Mouse (Mus musculus) T-helper 17 cell (primary cell): ENCODE measurements around the gene Cx3cr1.

Source experiments
- in situ Hi-C, 2 experiments: fragments of 300-600 bp; cut with MboI, MseI; formaldehyde crosslinking; loops; 1 replicate in 1 of 2; 2 replicates in 1 of 2; pipeline ENCODE4 v1.15.1; 2025; ENCODE audit warnings: high pct_unique_total_duplicates in 2 of 2

The Cx3cr1 gene

GRCm38 (mm10) chr9:119908708-119909107 is 161.0 kb downstream of the Cx3cr1 start:
- in situ Hi-C loops: no loop called here

GRCm38 (mm10) chr9:119902410-119903151 is 167.1 kb downstream of the Cx3cr1 start:
- in situ Hi-C loops: no loop called here

DNA sequence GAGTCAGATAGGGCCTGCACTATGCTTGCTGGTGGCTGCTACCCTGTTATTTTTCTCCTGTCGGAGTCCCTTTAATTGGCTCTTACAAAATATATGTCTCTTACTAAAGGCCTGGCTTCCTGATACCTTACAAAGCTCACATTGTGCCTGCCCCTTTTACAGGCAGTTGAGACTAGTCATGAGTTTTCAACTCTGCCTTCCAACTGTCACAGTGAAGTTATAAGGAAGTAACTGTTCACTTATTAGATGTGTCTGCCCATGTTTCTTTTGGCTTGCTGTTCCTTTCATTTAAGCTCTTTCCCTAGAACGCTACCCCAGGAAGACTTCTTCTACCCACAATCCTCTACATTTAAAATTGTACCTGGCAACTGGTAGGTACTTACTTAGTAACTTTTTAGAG is 170.2 kb downstream of the Cx3cr1 start:
- in situ Hi-C loops: loop anchor here in 1 of 2 experiments (5.0 kb wide), 1 partner anchor 38 kb away; the partner anchor contains the start of genes Gorasp1 and Ttc21a

DNA sequence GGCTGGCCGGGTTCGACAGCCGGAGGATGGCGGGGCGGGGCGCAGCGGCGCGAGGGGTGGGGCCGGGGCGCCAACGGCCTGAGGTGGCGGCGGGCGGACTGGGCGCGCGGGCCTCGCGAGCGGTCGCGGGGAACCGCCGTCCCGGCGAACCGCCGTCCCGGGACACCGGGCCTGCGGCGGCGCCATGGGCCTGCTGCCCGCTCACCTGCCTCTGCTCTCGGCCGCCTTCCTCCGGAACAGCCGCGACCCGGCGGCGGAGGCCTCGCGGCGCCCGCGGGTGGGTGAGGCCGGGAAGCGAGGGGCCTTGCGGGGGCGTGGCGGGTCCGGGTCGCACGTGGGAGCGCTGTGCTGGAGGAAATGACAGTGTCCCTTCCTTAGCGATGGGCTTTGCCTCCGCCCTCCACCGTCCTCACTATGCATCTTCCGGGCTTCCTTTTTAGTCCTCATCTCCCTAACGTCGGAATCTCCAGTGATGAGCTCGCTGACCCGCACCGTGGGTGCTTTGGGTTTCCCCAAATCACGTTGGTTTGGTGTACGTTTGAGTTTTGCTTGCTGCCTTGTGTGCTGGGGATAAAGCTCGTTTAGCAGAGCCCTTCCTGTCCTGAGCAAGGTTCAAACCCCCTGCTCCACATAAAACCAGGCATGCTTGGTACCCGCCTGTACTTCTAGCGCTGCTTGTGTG is 174.5 kb downstream of the Cx3cr1 start:
- in situ Hi-C loops: loop anchor here in 1 of 2 experiments (5.0 kb wide), 1 partner anchor 42 kb away; the partner anchor contains the start of genes Gorasp1 and Ttc21a

GRCm38 (mm10) chr9:119894339-119895009 is 175.2 kb downstream of the Cx3cr1 start, which contains the start of gene Wdr48:
Gene Wdr48, plus strand, starts transcription at chr9:119894878.
- in situ Hi-C loops: loop anchor here in 1 of 2 experiments (5.0 kb wide), 1 partner anchor 43 kb away; the partner anchor contains the start of genes Gorasp1 and Ttc21a

GRCm38 (mm10) chr9:119893881-119894280 is 175.8 kb downstream of the Cx3cr1 start:
- in situ Hi-C loops: no loop called here

DNA sequence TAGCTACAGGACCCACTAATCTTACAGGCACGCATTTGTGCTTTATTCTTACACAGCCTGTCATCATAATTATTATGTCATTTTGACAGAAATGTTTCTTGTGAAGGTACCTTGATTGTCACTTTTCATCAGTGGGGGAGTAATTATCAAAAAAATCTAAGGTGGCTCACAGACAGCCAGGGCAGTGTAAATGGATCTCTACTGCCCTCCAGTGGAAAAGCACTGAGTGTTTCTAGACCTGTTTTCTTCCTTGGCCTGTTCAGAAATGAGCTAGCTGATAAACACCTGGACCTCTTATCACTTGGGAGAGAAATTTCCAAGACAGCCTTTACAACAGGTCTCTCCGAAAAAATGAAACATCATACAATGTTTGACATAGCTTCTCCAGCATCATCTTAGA is 179.0 kb downstream of the Cx3cr1 start:
- in situ Hi-C loops: no loop called here

DNA sequence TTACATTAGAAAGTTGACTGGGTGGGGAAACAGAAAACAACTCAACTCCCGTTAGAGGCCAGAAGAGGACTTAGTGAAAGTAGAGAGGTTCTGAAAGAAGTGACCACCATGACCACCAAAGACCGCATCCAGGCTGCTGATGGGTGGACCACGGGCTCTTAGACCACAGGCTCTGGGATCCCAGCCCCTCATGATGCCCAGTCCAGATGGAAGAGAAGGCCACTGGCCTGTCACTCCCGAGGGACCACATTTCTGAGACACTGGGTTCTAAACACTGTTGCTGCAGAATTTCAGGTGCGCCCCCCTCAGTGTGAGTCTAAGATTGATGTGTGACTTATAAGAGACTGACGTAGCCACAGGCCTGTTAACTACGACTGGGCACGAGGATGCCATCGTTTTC is 180.2 kb downstream of the Cx3cr1 start:
- in situ Hi-C loops: loop anchor here (5.0 kb wide), 2 partner anchors 92 to 237 kb away; no protein-coding TSS in a partner anchor

DNA sequence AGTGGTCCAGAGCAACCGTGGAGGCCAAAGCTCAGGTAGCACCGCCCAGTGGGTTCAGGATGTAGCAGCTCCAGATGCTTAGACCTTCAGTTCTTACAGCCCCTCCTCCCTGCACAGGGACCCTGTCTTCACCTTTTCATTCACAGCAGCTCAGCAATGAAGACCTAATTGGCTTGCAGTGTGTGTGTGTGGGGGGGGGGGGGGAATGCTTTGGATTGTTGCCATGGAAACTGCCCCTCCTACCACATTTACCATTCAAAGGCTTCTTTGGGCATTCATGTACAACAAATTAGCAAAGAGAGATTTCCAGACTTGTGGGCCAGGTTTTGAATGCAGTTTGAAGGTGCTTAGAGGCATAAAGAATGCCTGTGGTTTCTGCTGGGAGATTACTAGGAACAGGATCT is 180.8 kb downstream of the Cx3cr1 start:
- in situ Hi-C loops: loop anchor here (5.0 kb wide), 2 partner anchors 92 to 237 kb away; no protein-coding TSS in a partner anchor

- in situ Hi-C loops: loop anchor here (5.0 kb wide), 2 partner anchors 90 to 235 kb away; no protein-coding TSS in a partner anchor
Measured at GRCm38 (mm10) chr9:119887144-119887901, 182.4 kb downstream of the Cx3cr1 start.

DNA sequence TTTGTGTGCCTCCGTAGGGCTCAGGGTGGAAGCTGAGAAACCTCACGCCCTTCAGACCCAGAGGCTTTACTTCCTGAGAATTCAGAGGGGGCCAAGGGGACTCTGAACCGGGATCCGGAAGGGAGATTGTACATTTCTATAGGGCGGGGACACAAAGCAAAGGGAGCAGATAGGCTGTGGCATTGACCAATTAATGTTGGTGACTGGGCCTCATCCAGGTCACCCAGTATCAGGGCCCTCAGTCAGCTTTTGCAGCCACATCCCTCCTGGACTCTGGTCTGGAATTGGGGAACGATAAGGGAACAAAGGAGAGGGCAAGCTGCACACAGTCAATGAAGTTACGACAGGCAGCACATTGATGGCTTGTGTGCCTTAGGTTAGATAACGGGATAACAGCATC is 215.5 kb downstream of the Cx3cr1 start:
- in situ Hi-C loops: loop anchor here in 1 of 2 experiments (10.0 kb wide), 2 partner anchors 679 to 791 kb away; no protein-coding TSS in a partner anchor

DNA sequence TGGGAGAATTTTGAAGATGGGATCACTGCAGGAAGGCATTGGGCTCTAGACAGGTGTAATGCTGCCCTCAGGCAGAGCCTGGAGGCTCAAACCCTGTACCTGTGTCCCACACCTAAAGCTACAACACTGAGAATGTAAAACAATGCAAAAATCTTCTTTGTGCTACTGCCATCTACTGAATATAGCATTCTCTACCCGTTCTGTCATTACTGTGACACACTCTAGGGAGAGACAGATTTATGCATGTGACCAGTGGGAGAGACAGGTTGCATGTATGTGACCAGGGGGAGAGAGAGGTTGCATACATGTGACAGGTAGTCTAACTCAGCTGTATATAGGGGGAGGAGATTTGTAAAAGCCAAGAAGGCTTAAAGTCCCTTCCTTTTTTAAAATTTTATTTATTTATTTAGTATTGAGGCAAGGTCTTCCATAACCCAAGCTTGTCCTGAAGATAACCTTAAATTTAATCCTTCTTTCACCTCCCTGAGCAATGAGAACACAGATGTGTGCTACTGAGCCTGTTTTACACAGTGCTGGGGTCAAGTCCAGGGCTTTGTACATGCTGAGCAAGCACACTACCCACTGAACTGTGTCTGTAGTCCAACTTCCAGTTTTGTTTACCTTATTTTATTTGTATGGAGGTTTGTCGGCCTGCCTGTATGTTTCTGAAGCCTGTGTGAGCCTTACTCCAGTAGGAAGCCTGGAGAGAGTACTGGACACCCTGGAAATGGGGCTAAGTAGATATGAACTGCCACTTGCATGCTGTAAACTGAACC is 216.4 kb downstream of the Cx3cr1 start:
- in situ Hi-C loops: loop anchor here in 1 of 2 experiments (10.0 kb wide), 2 partner anchors 678 to 792 kb away; no protein-coding TSS in a partner anchor

- in situ Hi-C loops: loop anchor here in 1 of 2 experiments (10.0 kb wide), 2 partner anchors 678 to 792 kb away; no protein-coding TSS in a partner anchor
Measured at GRCm38 (mm10) chr9:119852347-119853030, 217.2 kb downstream of the Cx3cr1 start.
